Mouse (Mus musculus) heart, adult 2 months (tissue): ENCODE data around the gene Rnase10. TPM values are rescaled to one million over a fixed set of nuclear protein-coding genes. Genes with fewer than 3 reads are reported as not detected.

Source experiments
- DNase-seq, 2 experiments: peaks; one replicate each; pipeline ENCODE4 v3.0.0; 2021
- H3K27ac ChIP-seq: fragments of 200-600 bp; 2 replicates; pipeline ENCODE4 v1.8.1; 2022
- H3K27me3 ChIP-seq: fragments of 200-500 bp; 2 replicates; pipeline ENCODE4 v1.6.1; 2012; ENCODE audit warnings: mild to moderate bottlenecking, low read length, inconsistent platforms, mixed read lengths; ENCODE audit not compliant: control insufficient read depth, insufficient read depth
- H3K36me3 ChIP-seq: fragments of 200-500 bp; 2 replicates; pipeline ENCODE4 v1.6.1; 2012; ENCODE audit warnings: low read length, inconsistent platforms; ENCODE audit not compliant: control insufficient read depth, insufficient read depth
- H3K4me1 ChIP-seq: fragments of 200-500 bp; 2 replicates; pipeline ENCODE4 v1.6.1; 2011; ENCODE audit warnings: low read length; ENCODE audit not compliant: control insufficient read depth, insufficient read depth
- H3K4me3 ChIP-seq: fragments of 200-600 bp; 2 replicates; pipeline ENCODE4 v1.8.1; 2022
- H3K79me2 ChIP-seq: fragments of 200-500 bp; replicated peaks from 2 replicates; pipeline ENCODE4 v1.6.1; 2012; ENCODE audit warnings: mild to moderate bottlenecking, inconsistent platforms, low read length, moderate library complexity, mixed read lengths; ENCODE audit not compliant: control insufficient read depth, insufficient read depth
- H3K9ac ChIP-seq: fragments of 200-500 bp; 2 replicates; pipeline ENCODE4 v1.6.1; 2012; ENCODE audit warnings: low read depth, mild to moderate bottlenecking, control low read depth, inconsistent platforms, low read length, mixed read lengths
- CTCF ChIP-seq: fragments of 200-600 bp; IDR thresholded peaks from 2 replicates; pipeline ENCODE4 v1.8.1; 2022; ENCODE audit warnings: antibody characterized with exemption, mild to moderate bottlenecking, moderate library complexity
- EP300 ChIP-seq: fragments of 200-500 bp; IDR thresholded peaks from 2 replicates; pipeline ENCODE4 v1.6.1; 2011; ENCODE audit warnings: low read depth, low read length, control low read depth; ENCODE audit not compliant: insufficient read depth
- POLR2A ChIP-seq: fragments of 200-500 bp; IDR thresholded peaks from 2 replicates; pipeline ENCODE4 v1.6.1; 2011; ENCODE audit warnings: mild to moderate bottlenecking, low read depth, low read length, control low read depth; ENCODE audit not compliant: insufficient read depth
- WGBS: fragments of 180-500 bp; shearing (Covaris S2); methylation state at CpG from one replicate; pipeline ENCODE4 v1.1.7; 2018; 5-methylcytosine and 5-hydroxymethylcytosine counted together
- intact Hi-C: fragments of 180-260 bp; cut with DNase I; formaldehyde crosslinking; loops from one replicate; pipeline ENCODE4 v1.15.1; 2025
- polyA plus RNA-seq: library from polyadenylated mRNA; depleted of rRNA; stranded (reverse); fragments of >200 nt; gene quantifications from 2 replicates; pipeline ENCODE4 v1.2.3, GENCODE M21; 2012
- total RNA-seq, 2 experiments: library from RNA; stranded (reverse); gene quantifications; 2 replicates each; pipeline ENCODE4 v1.2.3; 2021

The Rnase10 gene
- total and polyA plus RNA-seq, 3 experiments, result 0.21 to 0.61 TPM; not detected in 1

DNA sequence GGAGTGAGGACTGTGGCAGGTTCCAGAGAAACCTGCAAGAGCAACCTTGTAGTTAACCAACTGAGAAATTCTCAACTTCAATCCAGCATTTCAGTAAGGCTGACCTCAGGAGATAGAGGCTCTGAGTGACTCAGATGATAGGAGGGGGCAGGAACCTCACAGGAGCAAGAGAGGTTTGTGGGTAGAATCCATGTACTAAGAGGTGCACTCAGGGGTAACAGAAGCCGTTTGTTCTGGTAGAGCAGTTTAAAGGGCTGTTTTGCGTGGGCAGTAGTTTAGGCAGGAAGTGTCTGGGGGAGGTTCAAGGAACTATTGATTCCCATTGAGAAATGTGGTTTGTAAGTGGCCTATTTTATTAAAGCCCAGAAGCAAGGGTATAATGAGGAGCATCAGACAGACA lies 26.3 kb upstream of the Rnase10 start:
- Histone ChIP-seq H3K27ac (peak overlapping the region; percentile 75), H3K27me3 (no peaks in the 10 kb centered on the region), H3K79me2 (no peaks in the 10 kb centered on the region), H3K9ac (no peak overlapping the region), H3K4me3 (no peak overlapping the region), H3K4me1 (peaks cover 16% of the 10 kb centered on the region), H3K36me3 (peaks cover 3% of the 10 kb centered on the region)
- DNase-seq, result no peak
- 30% methylated on average over 2 of the region's 2 CpGs for WGBS
- TF ChIP-seq EP300 (0 out of 2 replicates have a peak, but pooled peaks have one; percentile 29), CTCF (no peak)
- intact Hi-C loops, result no loop called here

DNA sequence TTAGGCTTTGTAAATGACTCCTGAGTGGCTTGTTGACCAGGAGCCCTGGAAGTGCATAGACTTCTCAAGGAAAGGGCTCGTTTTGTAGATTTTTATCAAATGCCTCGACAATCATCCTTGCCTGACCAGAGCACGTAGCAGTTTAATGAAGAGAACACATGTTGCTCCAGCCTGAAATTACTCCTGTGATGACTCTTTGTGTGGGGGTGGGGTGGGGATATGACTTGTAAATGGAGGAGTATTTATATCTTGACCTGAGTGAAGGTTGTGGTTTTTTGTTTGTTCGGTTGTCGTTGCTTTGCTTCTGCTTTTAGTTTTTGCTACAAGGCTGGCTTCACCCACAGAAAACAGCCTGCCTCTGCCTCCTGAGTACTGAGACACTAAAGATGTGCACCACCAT lies 25.7 kb upstream of the Rnase10 start:
- peak in 1 of 2 experiments; percentile 35 for DNase-seq
- WGBS, result 31% methylated on average over 5 of the region's 5 CpGs

DNA sequence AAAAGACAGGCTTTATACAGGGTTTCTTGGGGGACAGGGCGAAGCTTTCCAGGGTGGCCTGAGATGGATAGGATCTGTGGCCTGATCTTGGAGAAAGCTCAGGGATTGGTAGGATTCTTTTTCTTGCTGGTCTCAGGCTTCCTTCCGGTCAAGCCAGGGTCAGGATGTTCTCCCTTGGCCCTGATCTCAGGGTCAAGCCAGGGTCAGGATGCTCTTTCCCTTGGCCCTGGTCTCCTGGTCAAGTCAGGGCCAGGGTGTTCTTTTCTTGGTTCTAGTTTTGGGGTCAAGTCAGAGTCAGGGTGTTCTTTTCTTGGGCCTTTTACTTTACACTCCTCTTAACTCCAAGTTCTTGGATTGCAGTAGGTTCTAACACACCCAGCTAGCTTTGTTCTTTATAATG lies 19.9 kb upstream of the Rnase10 start:
- Histone ChIP-seq H3K4me3 (no peak overlapping the region), H3K79me2 (no peaks in the 10 kb centered on the region), H3K9ac (no peak overlapping the region), H3K27me3 (no peaks in the 10 kb centered on the region), H3K4me1 (peaks cover 8% of the 10 kb centered on the region), H3K36me3 (peaks cover 5% of the 10 kb centered on the region), H3K27ac (peak overlapping the region; percentile 51)
- WGBS, result 46% methylated on average over 2 of the region's 2 CpGs
- DNase-seq, result peak; percentile 40 to 42
- TF ChIP-seq CTCF (no peak), EP300 (peak; percentile 95), POLR2A (peak; percentile 11; the same call in 1 of the 2 replicates)
- intact Hi-C loops, result no loop called here

More for the DNA sequence above, 25.7 kb upstream of the Rnase10 start:
- Histone ChIP-seq H3K27me3 (no peaks in the 10 kb centered on the region), H3K36me3 (peaks cover 3% of the 10 kb centered on the region), H3K9ac (no peak overlapping the region), H3K4me1 (peaks cover 12% of the 10 kb centered on the region), H3K27ac (peak overlapping the region; percentile 75), H3K79me2 (no peaks in the 10 kb centered on the region), H3K4me3 (no peak overlapping the region)
- TF ChIP-seq CTCF (no peak), POLR2A (0 out of 2 replicates have a peak, but pooled peaks have one; percentile 21), EP300 (no peak)
- intact Hi-C loops, result loop anchor here (2.0 kb wide), 1 partner anchor 15 kb away; no protein-coding TSS in a partner anchor

DNA sequence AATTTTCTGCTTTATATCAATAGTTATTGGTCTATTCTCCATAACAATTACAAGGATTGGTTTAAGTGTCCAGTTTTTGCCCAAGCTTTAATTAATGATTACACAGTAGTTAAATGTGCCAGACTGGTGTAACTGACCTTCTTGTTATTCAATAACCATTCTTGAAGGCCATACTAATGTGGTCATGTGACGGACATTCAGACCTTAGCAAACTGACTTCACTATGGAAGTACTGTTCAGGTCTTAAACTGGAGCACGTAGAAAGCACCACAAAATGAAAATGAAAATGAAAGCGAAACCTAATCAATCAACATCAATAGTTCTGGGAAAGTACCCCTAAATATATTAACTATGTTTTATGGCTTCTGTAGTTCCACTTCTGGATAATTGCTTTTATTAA lies 16.5 kb upstream of the Rnase10 start:
- Histone ChIP-seq H3K79me2 (no peaks in the 10 kb centered on the region), H3K4me1 (peaks cover 9% of the 10 kb centered on the region), H3K27ac (peak overlapping the region; percentile 26; the same call in 1 of the 2 replicates), H3K36me3 (peaks cover 8% of the 10 kb centered on the region), H3K4me3 (no peak overlapping the region), H3K27me3 (no peaks in the 10 kb centered on the region), H3K9ac (no peak overlapping the region)
- no peak for TF ChIP-seq POLR2A
- no peak for TF ChIP-seq EP300
- no peak for TF ChIP-seq CTCF
- intact Hi-C loops, result no loop called here
- DNase-seq, result no peak
- 73% methylated on average over 3 of the region's 3 CpGs for WGBS

- Histone ChIP-seq H3K36me3 (peaks cover 11% of the 10 kb centered on the region), H3K4me1 (peaks cover 13% of the 10 kb centered on the region), H3K27me3 (no peaks in the 10 kb centered on the region), H3K9ac (no peak overlapping the region), H3K79me2 (no peaks in the 10 kb centered on the region), H3K27ac (peak overlapping the region; percentile 82), H3K4me3 (no peak overlapping the region)
- WGBS, result 31% methylated on average over 3 of the region's 3 CpGs
- TF ChIP-seq CTCF (no peak), EP300 (no peak), POLR2A (no peak)
- intact Hi-C loops, result loop anchor here (2.0 kb wide), 1 partner anchor 14 kb away; no protein-coding TSS in a partner anchor
- DNase-seq, result no peak
Measured at GRCm38 (mm10) chr14:50997088-50997487, 10.5 kb upstream of the Rnase10 start.

- TF ChIP-seq CTCF, result no peak
- TF ChIP-seq POLR2A, result 0 out of 2 replicates have a peak, but pooled peaks have one; percentile 18
- TF ChIP-seq EP300, result no peak
- peaks cover 13% of the 10 kb centered on the region for H3K4me1 ChIP-seq
- DNase-seq, result peak in 1 of 2 experiments; percentile 25
- intact Hi-C loops, result loop anchor here (1.0 to 2.0 kb wide), 3 partner anchors 10 to 67 kb away; partner anchors contain the start of gene Pnp
- no peaks in the 10 kb centered on the region for H3K79me2 ChIP-seq
- no peak overlapping the region for H3K9ac ChIP-seq
- H3K27ac ChIP-seq, result peak overlapping the region; percentile 82
- H3K36me3 ChIP-seq, result peaks cover 11% of the 10 kb centered on the region
- no peak overlapping the region for H3K4me3 ChIP-seq
- no peaks in the 10 kb centered on the region for H3K27me3 ChIP-seq
- 42% methylated on average over 2 of the region's 2 CpGs for WGBS
Measured at GRCm38 (mm10) chr14:50997999-50998666, 9.4 kb upstream of the Rnase10 start.
